Mouse (Mus musculus) stomach, embryonic 15.5 days (tissue): ENCODE results near the gene Aurkaip1. TPM values are rescaled to one million over a fixed set of nuclear protein-coding genes. Genes with fewer than 3 reads are reported as not detected.

ENCODE experiments used
- ATAC-seq: fragments of 200-750 bp; cut with Nextera tagmentation; 2 replicates; pipeline ENCODE4 v1.8.0; 2017; ENCODE audit warnings: low read depth, moderate number of reproducible peaks, moderate TSS enrichment; ENCODE audit not compliant: insufficient read depth, low FRiP score
- H3K27ac ChIP-seq: fragments of 300-500 bp; sonication (generic); 2 replicates; pipeline ENCODE4 v1.5.1; 2015; ENCODE audit warnings: mild to moderate bottlenecking, inconsistent platforms
- H3K27me3 ChIP-seq: fragments of 300-500 bp; sonication (generic); replicated peaks from 2 replicates; pipeline ENCODE4 v1.6.1; 2015; ENCODE audit warnings: inconsistent platforms
- H3K36me3 ChIP-seq: fragments of 300-500 bp; sonication (generic); 2 replicates; pipeline ENCODE4 v1.6.1; 2015; ENCODE audit warnings: inconsistent platforms
- H3K4me1 ChIP-seq: fragments of 300-500 bp; sonication (generic); 2 replicates; pipeline ENCODE4 v1.6.1; 2015; ENCODE audit warnings: inconsistent platforms
- H3K4me2 ChIP-seq: fragments of 300-500 bp; sonication (generic); 2 replicates; pipeline ENCODE4 v1.6.1; 2015; ENCODE audit warnings: mild to moderate bottlenecking, inconsistent platforms
- H3K4me3 ChIP-seq: fragments of 300-500 bp; sonication (generic); replicated peaks from 2 replicates; pipeline ENCODE4 v1.5.1; 2015; ENCODE audit warnings: inconsistent platforms
- H3K9ac ChIP-seq: fragments of 300-500 bp; sonication (generic); 2 replicates; pipeline ENCODE4 v1.6.1; 2015; ENCODE audit warnings: inconsistent platforms
- H3K9me3 ChIP-seq: fragments of 300-500 bp; sonication (generic); 2 replicates; pipeline ENCODE4 v1.6.1; 2016; ENCODE audit warnings: inconsistent platforms
- WGBS: fragments of 180-500 bp; shearing (Covaris S2); methylation state at CpG from one replicate; pipeline ENCODE4 v1.1.7; 2015; 5-methylcytosine and 5-hydroxymethylcytosine counted together
- microRNA-seq: library from miRNA; unstranded; fragments of <30 nt; microRNA quantifications from one replicate; pipeline ENCODE4, GENCODE M21; 2016
- polyA plus RNA-seq: library from polyadenylated mRNA; unstranded; fragments of >200 nt; fragmentation: Nextera tagmentation; extraction: Ambion mirVana; gene quantifications from 2 replicates; pipeline ENCODE4 v1.2.1, GENCODE M21; 2015

Gene Aurkaip1
- polyA plus RNA-seq, 1 experiment from 2014 or later: 138 TPM

- Histone ChIP-seq H3K27ac (no peak overlapping the region), H3K4me1 (no peaks in the 10 kb centered on the region), H3K4me3 (no peak overlapping the region), H3K9ac (no peak overlapping the region), H3K9me3 (no peaks in the 10 kb centered on the region), H3K27me3 (no peaks in the 10 kb centered on the region), H3K36me3 (peaks cover 38% of the 10 kb centered on the region), H3K4me2 (no peak overlapping the region)
- WGBS: 84% methylated on average over 3 of the region's 3 CpGs
- no peak for ATAC-seq
Observed at GRCm38 (mm10) chr4:155856881-155857280, 25.8 kb downstream of the Aurkaip1 start.

GRCm38 (mm10) chr4:155859318-155859717 lies 28.2 kb downstream of the Aurkaip1 start:
- Histone ChIP-seq H3K27ac (no peak overlapping the region), H3K9me3 (no peaks in the 10 kb centered on the region), H3K4me1 (no peaks in the 10 kb centered on the region), H3K4me2 (no peak overlapping the region), H3K9ac (no peak overlapping the region), H3K36me3 (peaks cover 35% of the 10 kb centered on the region), H3K27me3 (no peaks in the 10 kb centered on the region), H3K4me3 (no peak overlapping the region)
- ATAC-seq: no peak
- WGBS: 16% methylated on average over 13 of the region's 13 CpGs

GRCm38 (mm10) chr4:155861787-155862186 lies 30.7 kb downstream of the Aurkaip1 start:
- Histone ChIP-seq H3K9me3 (no peaks in the 10 kb centered on the region), H3K4me2 (no peak overlapping the region), H3K27me3 (no peaks in the 10 kb centered on the region), H3K36me3 (peaks cover 26% of the 10 kb centered on the region), H3K27ac (no peak overlapping the region), H3K4me3 (no peak overlapping the region), H3K9ac (no peak overlapping the region), H3K4me1 (no peaks in the 10 kb centered on the region)
- no peak for ATAC-seq
- 85% methylated on average over 7 of the region's 7 CpGs for WGBS

GRCm38 (mm10) chr4:155863001-155863400 lies 31.9 kb downstream of the Aurkaip1 start, which contains the start of gene Tas1r3:
Gene Tas1r3 (minus strand): TSS chr4:155863362.
- Histone ChIP-seq H3K9ac (no peak within 1 kb of the TSS), H3K27ac (no peak within 1 kb of the TSS), H3K4me3 (no peak within 1 kb of the TSS), H3K27me3 (no peaks in the 10 kb centered on the region), H3K9me3 (no peaks in the 10 kb centered on the region), H3K4me2 (no peak within 1 kb of the TSS), H3K36me3 (peaks cover 25% of the 10 kb centered on the region), H3K4me1 (no peaks in the 10 kb centered on the region)
- ATAC-seq: no peak
- WGBS: 74% methylated on average over 5 of the region's 5 CpGs

- Histone ChIP-seq H3K9me3 (no peaks in the 10 kb centered on the region), H3K9ac (peak overlapping the region; percentile 76), H3K4me3 (peak overlapping the region; percentile 82), H3K4me1 (peaks cover 13% of the 10 kb centered on the region), H3K27ac (no peak overlapping the region), H3K27me3 (no peaks in the 10 kb centered on the region), H3K36me3 (peaks cover 24% of the 10 kb centered on the region), H3K4me2 (peak overlapping the region; percentile 91)
- peak; percentile 24; the same call in 1 of the 2 replicates for ATAC-seq
- 9% methylated on average over 22 of the region's 22 CpGs for WGBS
Observed at GRCm38 (mm10) chr4:155868614-155869298, 37.7 kb downstream of the Aurkaip1 start.

GRCm38 (mm10) chr4:155869317-155870033 lies 38.4 kb downstream of the Aurkaip1 start, which contains the start of the genes Cptp and Ints11:
Gene Cptp (minus strand): TSS chr4:155869440.
Gene Ints11 (plus strand): TSS chr4:155869546.
- peak within 1 kb of the TSS; percentile 59; the same call in 1 of the 2 replicates for H3K27ac ChIP-seq
- ATAC-seq: peak; percentile 97
- H3K27me3 ChIP-seq: no peaks in the 10 kb centered on the region
- H3K9me3 ChIP-seq: no peaks in the 10 kb centered on the region
- H3K36me3 ChIP-seq: peaks cover 26% of the 10 kb centered on the region
- peak within 1 kb of the TSS; percentile 78 for H3K9ac ChIP-seq
- WGBS: under 1% methylated on average over 63 of the region's 63 CpGs
- peaks cover 13% of the 10 kb centered on the region for H3K4me1 ChIP-seq
- H3K4me3 ChIP-seq: peak within 1 kb of the TSS; percentile 82
- peak within 1 kb of the TSS; percentile 91 for H3K4me2 ChIP-seq

- Histone ChIP-seq H3K9ac (no peak overlapping the region), H3K36me3 (peaks cover 19% of the 10 kb centered on the region), H3K27ac (no peak overlapping the region), H3K27me3 (no peaks in the 10 kb centered on the region), H3K4me1 (peaks cover 13% of the 10 kb centered on the region), H3K4me2 (no peak overlapping the region), H3K4me3 (no peak overlapping the region), H3K9me3 (no peaks in the 10 kb centered on the region)
- 85% methylated on average over 7 of the region's 7 CpGs for WGBS
- no peak for ATAC-seq
Observed at GRCm38 (mm10) chr4:155871404-155871803, 40.3 kb downstream of the Aurkaip1 start.

Small RNAs within 50 kb of the gene (microRNA-seq; reads per million reads assigned to microRNA genes)
- not detected for gene Gm27743

Other genes with a start within 250 kb of the Aurkaip1 start
- gene Slc35e2, start 229.9 kb upstream of the Aurkaip1 start, polyA plus RNA-seq: 6.9 and 7.9 TPM in 2 replicates
- 56.7 and 59.8 TPM in 2 replicates for gene Cdk11b, start 206.4 kb upstream of the Aurkaip1 start, polyA plus RNA-seq
- gene Gm10563, start 185.9 kb upstream of the Aurkaip1 start, polyA plus RNA-seq: not detected in 2 replicates
- gene Mmp23, start 177.9 kb upstream of the Aurkaip1 start, polyA plus RNA-seq: 39.6 and 42.0 TPM in 2 replicates
- gene Mib2, start 162.1 kb upstream of the Aurkaip1 start, polyA plus RNA-seq: 23.3 and 24.1 TPM in 2 replicates
- gene Fndc10, start 136.9 kb upstream of the Aurkaip1 start, polyA plus RNA-seq: 9.0 and 10.0 TPM in 2 replicates
- 141 and 152 TPM in 2 replicates for gene Ssu72, start 126.5 kb upstream of the Aurkaip1 start, polyA plus RNA-seq
- gene Tmem240, start 96.5 kb upstream of the Aurkaip1 start, polyA plus RNA-seq: 0.80 and 0.85 TPM in 2 replicates
- 110 and 114 TPM in 2 replicates for gene Atad3a, start 70.2 kb upstream of the Aurkaip1 start, polyA plus RNA-seq
- gene Vwa1, start 56.6 kb upstream of the Aurkaip1 start, polyA plus RNA-seq: 27.6 and 28.2 TPM in 2 replicates
- gene Tmem88b, start 45.4 kb upstream of the Aurkaip1 start, polyA plus RNA-seq: 0.55 and 0.89 TPM in 2 replicates
- gene Ankrd65, start 40.8 kb upstream of the Aurkaip1 start, polyA plus RNA-seq: 0.22 TPM in 1 of 2 replicates, not detected in the other
- gene Mrpl20, start 28.4 kb upstream of the Aurkaip1 start, polyA plus RNA-seq: 195 and 219 TPM in 2 replicates
- 166 and 167 TPM in 2 replicates for gene Ccnl2, start 18.8 kb upstream of the Aurkaip1 start, polyA plus RNA-seq
- 110 and 121 TPM in 2 replicates for gene Mxra8, start 8.4 kb downstream of the Aurkaip1 start, polyA plus RNA-seq
- gene Dvl1, start 16.1 kb downstream of the Aurkaip1 start, polyA plus RNA-seq: 13.7 and 16.0 TPM in 2 replicates
- gene Tas1r3, start 32.1 kb downstream of the Aurkaip1 start, polyA plus RNA-seq: 0.30 and 0.50 TPM in 2 replicates
- 14.7 and 15.7 TPM in 2 replicates for gene Cptp, start 38.2 kb downstream of the Aurkaip1 start, polyA plus RNA-seq
- gene Ints11, start 38.3 kb downstream of the Aurkaip1 start, polyA plus RNA-seq: 59.7 and 60.7 TPM in 2 replicates
- 51.2 and 51.9 TPM in 2 replicates for gene Pusl1, start 60.5 kb downstream of the Aurkaip1 start, polyA plus RNA-seq
- 17.0 and 17.5 TPM in 2 replicates for gene Acap3, start 60.5 kb downstream of the Aurkaip1 start, polyA plus RNA-seq
- 100 and 102 TPM in 2 replicates for gene Ube2j2, start 112.6 kb downstream of the Aurkaip1 start, polyA plus RNA-seq
- gene C1qtnf12, start 131.0 kb downstream of the Aurkaip1 start, polyA plus RNA-seq: 46.2 and 49.1 TPM in 2 replicates
- 14.4 and 14.6 TPM in 2 replicates for gene B3galt6, start 161.4 kb downstream of the Aurkaip1 start, polyA plus RNA-seq
- 154 and 168 TPM in 2 replicates for gene Sdf4, start 161.6 kb downstream of the Aurkaip1 start, polyA plus RNA-seq
- 0.64 and 1.1 TPM in 2 replicates for gene Tnfrsf4, start 182.6 kb downstream of the Aurkaip1 start, polyA plus RNA-seq
- 2.3 and 2.5 TPM in 2 replicates for gene Tnfrsf18, start 194.9 kb downstream of the Aurkaip1 start, polyA plus RNA-seq
- 4.1 and 5.0 TPM in 2 replicates for gene Ttll10, start 228.1 kb downstream of the Aurkaip1 start, polyA plus RNA-seq